Mouse (Mus musculus) lung, adult 2 months (tissue): Measurements from ENCODE around the gene Fcho2.

Source experiments
- CTCF ChIP-seq: fragments of 200-500 bp; IDR thresholded peaks from 2 replicates; pipeline ENCODE4 v1.5.1; 2011; ENCODE audit warnings: mild to moderate bottlenecking, low read length, control low read depth; ENCODE audit not compliant: insufficient read depth
- POLR2A ChIP-seq: fragments of 200-500 bp; IDR thresholded peaks from 2 replicates; pipeline ENCODE4 v1.6.1; 2011; ENCODE audit warnings: low read depth, mild to moderate bottlenecking, control low read depth, low read length, borderline replicate concordance; ENCODE audit errors: extremely low read depth

DNA sequence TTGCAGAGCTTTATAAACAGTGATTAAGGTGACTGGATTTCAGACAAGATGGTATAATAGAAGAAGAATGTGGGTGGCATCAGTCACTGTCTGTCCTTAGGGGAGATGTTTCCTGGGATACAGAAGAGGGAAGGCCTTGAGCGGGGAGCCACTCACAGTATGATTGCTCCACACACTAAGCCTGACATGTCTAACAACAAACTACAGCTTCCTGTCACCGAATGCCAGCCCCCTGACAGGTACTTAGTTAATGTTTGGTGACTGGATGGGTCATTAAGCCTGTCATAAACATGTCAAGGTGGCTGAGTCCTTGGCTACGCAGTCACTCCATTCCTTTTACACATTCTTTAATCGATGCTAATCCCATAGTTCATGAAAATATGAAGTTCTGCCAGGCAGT is 3.0 kb upstream of the Fcho2 start:
- TF ChIP-seq CTCF (no peak), POLR2A (no peak)
